Mouse (Mus musculus) spleen, postnatal 36 days (tissue): ENCODE data around the gene Snupn.
"Not testable (repeated sequence)": the region's sequence is repeated elsewhere in the genome, so short reads cannot be mapped to it uniquely, and the experiment has no call there.

Source experiments
- DNase-seq, 2 experiments: peaks; one replicate each; pipeline ENCODE4 v3.0.0; 2022; ENCODE audit warnings: low spot score in 2 of 2, mixed read lengths in 1 of 2

Snupn gene

GRCm38 (mm10) chr9:56930556-56930955 is 20.1 kb upstream of the Snupn start:
- no peak for DNase-seq

DNA sequence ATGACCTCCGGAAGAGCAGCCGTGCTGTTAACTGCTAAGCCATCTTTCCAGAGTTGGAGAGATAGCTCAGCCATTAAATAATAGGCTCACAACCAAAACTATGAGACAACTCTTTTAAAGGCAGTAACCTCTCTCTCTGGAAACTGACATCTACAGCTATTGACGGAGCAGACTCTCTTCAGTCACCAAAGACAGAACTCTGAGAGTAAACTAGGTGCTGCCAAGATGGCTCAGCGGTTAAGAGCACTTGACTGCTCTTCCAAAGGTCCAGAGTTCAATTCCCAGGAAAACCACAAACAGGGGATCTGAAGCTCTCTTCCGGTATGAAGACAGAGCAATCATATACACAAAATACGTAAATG is 13.8 kb upstream of the Snupn start:
- no peak for DNase-seq

GRCm38 (mm10) chr9:56937223-56938160 is 13.2 kb upstream of the Snupn start, which contains the start of gene Imp3:
TSS of gene Imp3 (plus strand) at chr9:56937475.
- peak; percentile 92 to 96 for DNase-seq

- DNase-seq: peak in 1 of 2 experiments; percentile 23
These were observed 12.3 kb upstream of the Snupn start for GRCm38 (mm10) chr9:56938374-56938773.

DNA sequence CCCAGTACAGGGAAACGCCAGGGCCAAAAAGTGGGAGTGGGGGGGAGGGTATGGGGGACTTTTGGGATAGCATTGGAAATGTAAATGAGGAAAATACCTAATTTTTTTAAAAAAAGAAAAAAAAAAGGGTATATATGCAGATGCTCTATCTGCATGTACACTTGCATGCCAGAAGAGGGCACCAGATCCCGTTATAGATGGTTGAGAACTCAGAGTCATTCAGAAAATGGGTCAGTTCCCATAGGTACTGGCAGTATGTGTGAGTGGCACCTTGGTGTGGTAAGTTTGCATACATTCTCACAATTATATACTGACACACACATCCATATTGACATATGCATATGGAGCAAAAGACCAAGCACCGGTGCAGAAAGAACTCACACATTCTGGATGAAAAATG is 3.2 kb upstream of the Snupn start:
- peak; percentile 53 to 58 for DNase-seq

DNA sequence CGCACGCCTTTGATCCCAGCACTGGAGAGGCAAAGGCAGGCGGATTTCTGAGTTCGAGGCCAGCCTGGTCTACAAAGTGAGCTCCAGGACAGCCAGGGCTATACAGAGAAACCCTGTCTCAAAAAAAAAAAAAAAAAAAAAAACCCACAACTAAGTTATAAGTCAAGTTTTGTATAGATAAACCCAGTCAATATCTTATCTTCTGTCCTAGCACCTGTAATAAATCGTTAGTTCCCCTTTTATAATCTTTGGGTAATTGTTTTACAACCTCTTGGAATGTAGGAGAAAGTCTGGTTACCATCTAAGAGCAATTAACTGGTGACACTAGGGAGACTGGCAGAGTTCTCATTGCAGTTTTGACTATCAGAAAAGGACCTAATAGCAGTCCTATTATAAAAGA is 2.0 kb upstream of the Snupn start:
- not testable (repeated sequence) for DNase-seq

- DNase-seq: no peak
These were observed 911 bp upstream of the Snupn start for GRCm38 (mm10) chr9:56949767-56950166.

- no peak for DNase-seq
These were observed 2.9 kb downstream of the Snupn start for GRCm38 (mm10) chr9:56953562-56953961.

- no peak for DNase-seq
These were observed 6.4 kb downstream of the Snupn start for GRCm38 (mm10) chr9:56956966-56957675.

- no peak for DNase-seq
These were observed 8.0 kb downstream of the Snupn start for GRCm38 (mm10) chr9:56958689-56959088.

- DNase-seq: no peak
These were observed 10.9 kb downstream of the Snupn start for GRCm38 (mm10) chr9:56961591-56961990.

- no peak for DNase-seq
These were observed 19.5 kb downstream of the Snupn start for GRCm38 (mm10) chr9:56970158-56970557.

DNA sequence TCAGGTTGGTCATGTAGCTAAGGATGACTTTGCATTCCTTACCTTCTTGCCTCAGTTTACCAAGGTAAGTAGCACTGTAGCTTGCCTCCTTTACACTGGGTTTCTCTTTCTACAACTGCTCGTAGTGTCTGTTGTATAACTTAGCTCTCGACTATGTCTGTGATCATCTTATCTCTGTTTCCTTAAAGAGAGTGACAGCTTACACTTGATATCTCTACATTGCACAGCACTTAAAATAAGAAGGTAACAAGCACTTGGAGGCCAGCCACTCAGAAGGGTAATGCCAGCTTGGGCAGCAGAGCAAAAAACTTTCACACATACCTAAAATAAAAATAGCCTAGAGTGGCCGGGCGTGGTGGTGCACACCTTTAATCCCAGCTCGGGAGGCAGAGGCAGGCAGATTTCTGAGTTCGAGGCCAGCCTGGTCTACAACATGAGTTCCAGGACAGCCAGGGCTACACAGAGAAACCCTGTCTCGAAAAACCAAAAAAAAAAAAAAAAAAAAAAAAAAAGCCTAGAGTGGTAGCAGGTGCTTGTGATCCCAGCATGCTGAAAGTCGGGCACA is 23.4 kb downstream of the Snupn start:
- no peak for DNase-seq

GRCm38 (mm10) chr9:56975199-56975598 is 24.5 kb downstream of the Snupn start:
- DNase-seq: no peak

- no peak for DNase-seq
These were observed 29.5 kb downstream of the Snupn start for GRCm38 (mm10) chr9:56980186-56980585.

- DNase-seq: no peak
These were observed 30.8 kb downstream of the Snupn start for GRCm38 (mm10) chr9:56981502-56981901.

- DNase-seq: peak; percentile 81 to 82
These were observed 43.9 kb downstream of the Snupn start, which contains the start of gene Ptpn9 for GRCm38 (mm10) chr9:56994286-56995197. TSS of gene Ptpn9 (plus strand) at chr9:56994923.

- peak; percentile 45 to 49 for DNase-seq
These were observed 44.7 kb downstream of the Snupn start for GRCm38 (mm10) chr9:56995198-56996027.

DNA sequence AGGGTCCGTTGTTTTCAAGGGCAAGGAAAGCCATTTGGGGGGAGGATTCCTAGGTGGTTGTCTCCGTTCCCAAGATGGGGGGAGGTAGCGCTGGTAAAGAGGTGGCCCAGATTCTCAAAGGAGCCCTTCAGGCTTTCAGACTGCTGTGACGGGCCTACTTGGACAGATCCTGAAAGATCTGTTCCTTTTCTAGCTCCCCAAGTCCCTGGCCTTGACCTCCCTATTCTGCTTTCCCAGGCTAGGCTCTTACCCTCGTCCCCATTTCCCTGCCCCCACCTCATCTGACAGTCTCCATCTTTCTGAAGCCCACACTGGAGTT is 45.3 kb downstream of the Snupn start:
- DNase-seq: no peak

DNA sequence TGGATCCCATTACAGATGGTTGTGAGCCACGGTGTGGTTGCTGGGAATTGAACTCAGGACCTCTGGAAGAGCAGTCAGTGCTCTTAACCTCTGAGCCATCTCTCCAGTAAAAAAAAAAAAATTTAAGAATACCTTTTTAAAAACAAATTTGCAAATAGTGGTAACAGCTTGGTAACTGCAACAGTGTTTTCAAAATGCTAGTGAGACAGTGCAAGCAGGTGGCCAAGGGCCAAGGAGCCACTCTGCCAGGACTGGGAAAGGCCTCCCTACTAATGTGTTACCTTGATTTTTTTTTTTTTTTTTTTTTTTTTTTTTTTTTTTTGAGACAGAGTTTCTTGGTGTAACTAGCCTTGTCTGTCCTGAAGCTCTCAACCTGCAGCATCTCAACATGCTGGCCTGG is 46.5 kb downstream of the Snupn start:
- DNase-seq: not testable (repeated sequence)

DNA sequence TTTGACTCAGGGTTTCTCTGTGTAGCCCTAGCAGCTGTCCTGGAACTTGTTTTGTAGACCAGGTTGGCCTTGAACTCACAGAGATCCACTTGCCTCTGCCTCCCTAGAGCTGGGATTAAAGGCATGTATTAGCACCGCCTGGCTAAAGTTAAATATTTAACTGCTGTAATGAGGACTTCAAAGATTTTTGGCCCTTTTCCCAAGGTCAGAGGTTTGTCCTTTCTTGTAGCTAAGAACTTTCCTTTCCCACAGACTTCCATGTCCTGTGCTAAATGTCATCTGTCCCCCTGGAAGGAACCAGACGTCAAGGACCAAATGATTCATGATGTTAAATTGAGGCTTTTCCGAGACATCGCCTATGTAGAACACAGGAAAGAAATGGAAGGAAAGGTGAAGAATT is 52.3 kb downstream of the Snupn start:
- DNase-seq: no peak
